Mouse (Mus musculus) embryonic fibroblast, embryonic 13.5 days (primary cell): ENCODE data around the gene Coa5.

ENCODE experiments used
- CTCF ChIP-seq: IDR thresholded peaks from 2 replicates; pipeline ENCODE4 v1.5.1; 2011; ENCODE audit warnings: mild to moderate bottlenecking, control low read depth, low read length, moderate library complexity, borderline replicate concordance; ENCODE audit not compliant: insufficient read depth
- POLR2A ChIP-seq: IDR thresholded peaks from 2 replicates; pipeline ENCODE4 v1.6.1; 2011; ENCODE audit warnings: low read depth, mild to moderate bottlenecking, control low read depth, low read length, moderate library complexity

DNA sequence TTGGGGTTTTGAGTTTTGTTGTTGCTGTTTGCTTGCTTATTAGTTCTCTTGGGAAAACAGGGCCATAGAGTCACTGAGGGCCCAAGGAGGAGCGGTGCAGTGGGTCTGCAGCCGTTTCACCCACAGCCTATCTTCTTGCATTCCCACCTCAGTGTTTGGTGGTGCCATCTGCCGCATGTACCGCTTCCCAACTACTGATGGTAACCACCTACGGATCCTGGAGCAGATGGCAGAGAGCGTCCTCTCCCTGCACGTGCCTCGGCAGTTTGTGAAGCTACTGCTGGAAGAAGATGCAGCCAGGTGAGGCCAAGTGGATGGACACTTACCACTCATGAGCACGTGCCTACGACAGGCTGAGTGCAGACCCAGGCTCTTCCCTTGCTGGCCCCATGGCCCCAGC lies 61.8 kb downstream of the Coa5 start:
- TF ChIP-seq CTCF (no peak), POLR2A (no peak)
